Mouse (Mus musculus): ENCODE measurements around the gene Kcmf1. TPM values are rescaled to one million over a fixed set of nuclear protein-coding genes. Genes with fewer than 3 reads are reported as not detected.

The Kcmf1 gene
- polyA plus RNA-seq, 1 experiment from 2014 or later = 34.8 TPM

DNA sequence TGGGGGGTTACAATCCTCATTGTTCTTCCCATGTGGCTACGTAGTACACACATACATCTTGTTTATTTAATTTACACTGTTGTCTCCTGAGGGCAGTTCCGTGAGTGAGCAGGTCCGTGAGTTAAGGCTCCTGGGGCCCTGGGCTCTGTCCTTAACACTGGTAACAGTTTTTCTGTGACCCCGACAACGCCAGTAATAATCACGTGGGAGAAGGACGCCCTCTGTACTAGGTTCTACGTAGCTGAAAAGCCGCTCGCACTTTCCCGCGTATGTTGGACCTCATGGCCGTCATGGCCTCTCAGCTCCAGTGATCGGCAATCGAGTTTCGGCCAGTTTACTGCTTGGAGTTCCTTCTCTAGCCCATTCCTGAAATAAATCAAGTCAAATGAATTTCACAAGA, 104.3 kb downstream of the Kcmf1 start:
- no peaks in the 10 kb centered on the region for H3K4me1 ChIP-seq (ENCODE audit: control insufficient read depth, insufficient read depth, low read length)
- H3K4me2 ChIP-seq (ENCODE audit: low read length) = no peak overlapping the region
- H3K9ac ChIP-seq (replicated peaks; ENCODE audit: low read length) = no peak overlapping the region
- H3K4me3 ChIP-seq (replicated peaks; ENCODE audit: low read depth, low read length) = no peak overlapping the region
- no peak overlapping the region for H3K27ac ChIP-seq (replicated peaks; ENCODE audit: low read depth, low read length)
- H3K27me3 ChIP-seq (ENCODE audit: control insufficient read depth, insufficient read depth, low read length) = no peaks in the 10 kb centered on the region
- no peak for DNase-seq
- no peaks in the 10 kb centered on the region for H3K9me3 ChIP-seq (ENCODE audit: control insufficient read depth, low read length)
- H3K36me3 ChIP-seq (ENCODE audit: control insufficient read depth, insufficient read depth, low read length) = no peaks in the 10 kb centered on the region
- 54% methylated on average over 16 of the region's 16 CpGs for WGBS
- ATAC-seq (ENCODE audit: low FRiP score, low TSS enrichment) = no peak

DNA sequence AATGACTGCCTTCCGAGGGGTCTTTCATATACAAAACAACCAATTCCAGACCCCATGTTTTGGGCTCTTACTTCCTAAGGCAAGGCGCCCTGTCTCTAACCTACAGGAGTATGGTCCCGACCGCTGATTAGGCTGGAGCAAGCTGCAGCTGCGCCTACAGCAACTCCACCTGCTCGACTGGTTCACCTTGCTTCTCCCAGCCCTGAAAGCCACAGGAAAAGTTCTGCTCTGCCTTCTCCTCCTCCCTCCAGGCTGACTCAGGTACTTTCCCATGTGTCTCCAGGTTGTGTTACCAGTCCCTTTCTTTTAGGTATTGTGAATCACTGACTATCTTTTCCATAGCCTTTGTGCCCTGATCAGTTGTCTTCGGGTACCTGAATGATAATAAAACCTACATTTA, 104.9 kb downstream of the Kcmf1 start:
- no peaks in the 10 kb centered on the region for H3K9me3 ChIP-seq (ENCODE audit: control insufficient read depth, low read length)
- no peak for DNase-seq
- no peaks in the 10 kb centered on the region for H3K27me3 ChIP-seq (ENCODE audit: control insufficient read depth, insufficient read depth, low read length)
- H3K36me3 ChIP-seq (ENCODE audit: control insufficient read depth, insufficient read depth, low read length) = no peaks in the 10 kb centered on the region
- 49% methylated on average over 7 of the region's 7 CpGs for WGBS
- H3K4me3 ChIP-seq (replicated peaks; ENCODE audit: low read depth, low read length) = no peak overlapping the region
- no peak overlapping the region for H3K9ac ChIP-seq (replicated peaks; ENCODE audit: low read length)
- H3K27ac ChIP-seq (replicated peaks; ENCODE audit: low read depth, low read length) = no peak overlapping the region
- H3K4me1 ChIP-seq (ENCODE audit: control insufficient read depth, insufficient read depth, low read length) = no peaks in the 10 kb centered on the region
- ATAC-seq (ENCODE audit: low FRiP score, low TSS enrichment) = no peak
- no peak overlapping the region for H3K4me2 ChIP-seq (ENCODE audit: low read length)

DNA sequence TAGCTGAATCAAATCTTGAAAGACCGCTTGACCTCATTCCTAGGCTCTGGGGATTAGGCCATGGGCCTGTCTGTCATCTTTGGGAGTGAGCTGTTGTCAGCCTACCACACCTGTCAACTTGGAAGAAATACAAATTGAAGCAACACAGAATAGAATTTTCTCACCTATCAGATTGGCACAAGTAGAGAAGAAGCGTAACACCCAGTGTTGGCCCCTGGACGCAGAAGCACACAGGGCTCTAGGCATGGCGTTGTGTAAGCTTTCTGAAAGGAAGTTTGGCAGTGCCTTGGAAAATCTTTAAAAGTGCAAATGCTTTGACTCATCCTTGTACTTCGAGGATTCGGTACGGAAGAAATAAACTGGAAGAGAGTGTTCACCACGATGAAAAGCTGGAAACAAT, 107.1 kb downstream of the Kcmf1 start:
- WGBS = 94% methylated on average over 8 of the region's 8 CpGs
- no peaks in the 10 kb centered on the region for H3K36me3 ChIP-seq (ENCODE audit: control insufficient read depth, insufficient read depth, low read length)
- no peak overlapping the region for H3K4me2 ChIP-seq (ENCODE audit: low read length)
- peaks cover 5% of the 10 kb centered on the region; the same call in 1 of the 2 replicates for H3K4me1 ChIP-seq (ENCODE audit: control insufficient read depth, insufficient read depth, low read length)
- no peak overlapping the region for H3K27ac ChIP-seq (replicated peaks; ENCODE audit: low read depth, low read length)
- no peaks in the 10 kb centered on the region for H3K27me3 ChIP-seq (ENCODE audit: control insufficient read depth, insufficient read depth, low read length)
- no peak overlapping the region for H3K4me3 ChIP-seq (replicated peaks; ENCODE audit: low read depth, low read length)
- H3K9ac ChIP-seq (replicated peaks; ENCODE audit: low read length) = no peak overlapping the region
- ATAC-seq (ENCODE audit: low FRiP score, low TSS enrichment) (no peak), DNase-seq (no peak)
- H3K9me3 ChIP-seq (ENCODE audit: control insufficient read depth, low read length) = no peaks in the 10 kb centered on the region

Other genes starting within 250 kb of the Kcmf1 start
- gene Tcf7l1, start 110.7 kb downstream of the Kcmf1 start, polyA plus RNA-seq (2014; fragmentation: Nextera tagmentation; extraction: Ambion mirVana) = 4.1 and 7.8 TPM in 2 replicates
- 5,692 and 7,005 TPM in 2 replicates for gene Tmsb10, start 58.8 kb upstream of the Kcmf1 start, polyA plus RNA-seq (2014; fragmentation: Nextera tagmentation; extraction: Ambion mirVana)